Mouse (Mus musculus) forebrain, embryonic 15.5 days (tissue): ENCODE results near the gene Ntm. TPM values are rescaled to one million over a fixed set of nuclear protein-coding genes. Genes with fewer than 3 reads are reported as not detected.

Experiments
- ATAC-seq: fragments of 200-750 bp; cut with Nextera tagmentation; replicated peaks from 2 replicates; pipeline ENCODE4 v1.8.0; 2017; ENCODE audit warnings: mild to moderate bottlenecking, moderate TSS enrichment, moderate library complexity
- H3K27ac ChIP-seq: fragments of 300-500 bp; sonication (generic); replicated peaks from 2 replicates; pipeline ENCODE4 v1.5.1; 2015; ENCODE audit warnings: mild to moderate bottlenecking, inconsistent platforms
- H3K27me3 ChIP-seq: fragments of 300-500 bp; sonication (generic); 2 replicates; pipeline ENCODE4 v1.6.1; 2015; ENCODE audit warnings: inconsistent platforms
- H3K36me3 ChIP-seq: fragments of 300-500 bp; sonication (generic); 2 replicates; pipeline ENCODE4 v1.6.1; 2015; ENCODE audit warnings: mild to moderate bottlenecking, inconsistent platforms
- H3K4me1 ChIP-seq: fragments of 300-500 bp; sonication (generic); 2 replicates; pipeline ENCODE4 v1.6.1; 2015; ENCODE audit warnings: inconsistent platforms
- H3K4me2 ChIP-seq: fragments of 300-500 bp; sonication (generic); replicated peaks from 2 replicates; pipeline ENCODE4 v1.6.1; 2015; ENCODE audit warnings: mild to moderate bottlenecking, inconsistent platforms
- H3K4me3 ChIP-seq: fragments of 300-500 bp; sonication (generic); 2 replicates; pipeline ENCODE4 v1.5.1; 2015; ENCODE audit warnings: mild to moderate bottlenecking, inconsistent platforms
- H3K9ac ChIP-seq: fragments of 300-500 bp; sonication (generic); replicated peaks from 2 replicates; pipeline ENCODE4 v1.6.1; 2015; ENCODE audit warnings: mild to moderate bottlenecking, inconsistent platforms
- H3K9me3 ChIP-seq: fragments of 300-500 bp; sonication (generic); 2 replicates; pipeline ENCODE4 v1.6.1; 2016; ENCODE audit warnings: inconsistent platforms
- WGBS: fragments of 180-500 bp; shearing (Covaris S2); methylation state at CpG from one replicate; pipeline ENCODE4 v1.1.7; 2015; ENCODE audit warnings: mixed read lengths; 5-methylcytosine and 5-hydroxymethylcytosine counted together
- polyA plus RNA-seq: library from polyadenylated mRNA; unstranded; fragments of >200 nt; fragmentation: Nextera tagmentation; extraction: Ambion mirVana; gene quantifications from 2 replicates; pipeline ENCODE4 v1.2.1, GENCODE M21; 2015

Gene Ntm
- polyA plus RNA-seq, 1 experiment from 2014 or later: 98.7 TPM

DNA sequence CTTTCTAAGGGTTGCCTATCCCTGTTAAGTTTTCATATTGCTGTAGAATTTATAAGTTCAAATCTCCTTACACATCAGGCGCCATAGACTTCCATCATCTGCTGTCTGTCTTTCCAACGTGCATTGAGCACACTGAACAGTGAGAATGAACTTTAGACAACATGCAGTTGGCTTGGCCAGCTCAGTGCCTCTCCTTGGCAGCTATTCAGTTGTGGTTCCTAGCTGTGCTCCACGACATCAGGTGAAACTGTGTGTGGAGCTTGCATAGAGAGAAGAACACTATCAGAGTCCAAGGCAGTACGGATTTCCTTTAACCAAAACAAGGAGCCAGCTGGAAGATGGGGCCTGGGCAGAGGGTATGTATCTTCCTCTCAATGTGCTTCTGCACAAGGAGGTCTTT is 199.6 kb downstream of the Ntm start:
- H3K36me3 ChIP-seq: no peaks in the 10 kb centered on the region
- H3K27ac ChIP-seq: no peak overlapping the region
- 0 out of 2 replicates have a peak, but pooled peaks cover 4% of the 10 kb centered on the region for H3K27me3 ChIP-seq
- no peaks in the 10 kb centered on the region for H3K9me3 ChIP-seq
- 85% methylated on average over 4 of the region's 4 CpGs for WGBS
- H3K4me1 ChIP-seq: peaks cover 5% of the 10 kb centered on the region; the same call in 1 of the 2 replicates
- H3K9ac ChIP-seq: no peak overlapping the region
- no peak overlapping the region for H3K4me3 ChIP-seq
- ATAC-seq: no peak
- H3K4me2 ChIP-seq: no peak overlapping the region

GRCm38 (mm10) chr9:29761952-29762586 is 200.9 kb downstream of the Ntm start:
- 28% methylated on average over 8 of the region's 8 CpGs for WGBS
- no peaks in the 10 kb centered on the region for H3K36me3 ChIP-seq
- H3K4me1 ChIP-seq: peaks cover 5% of the 10 kb centered on the region; the same call in 1 of the 2 replicates
- H3K9ac ChIP-seq: no peak overlapping the region
- no peak overlapping the region for H3K4me3 ChIP-seq
- H3K27me3 ChIP-seq: 0 out of 2 replicates have a peak, but pooled peaks cover 4% of the 10 kb centered on the region
- ATAC-seq: no peak
- no peak overlapping the region for H3K4me2 ChIP-seq
- no peak overlapping the region for H3K27ac ChIP-seq
- no peaks in the 10 kb centered on the region for H3K9me3 ChIP-seq

DNA sequence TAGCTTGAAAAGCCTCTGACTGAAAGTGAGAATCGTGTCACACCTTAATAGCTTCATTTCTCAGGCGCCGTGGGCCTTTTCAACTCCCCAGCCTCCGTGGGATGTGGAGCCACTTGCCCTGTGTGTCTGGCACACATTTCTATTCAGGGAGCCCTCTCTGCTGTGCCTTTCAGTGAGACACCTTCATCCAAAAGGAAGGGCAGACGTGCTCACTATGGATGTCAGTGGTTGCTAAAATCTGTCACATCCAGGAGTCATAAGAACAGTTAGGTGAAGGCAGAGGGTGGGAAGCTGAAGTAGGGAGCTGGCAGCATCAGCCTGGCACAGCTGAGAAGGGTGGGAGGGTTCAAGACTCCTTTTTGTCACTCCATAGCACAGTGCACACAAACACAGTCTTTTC is 201.4 kb downstream of the Ntm start:
- ATAC-seq: no peak
- Histone ChIP-seq H3K4me3 (no peak overlapping the region), H3K9ac (no peak overlapping the region), H3K27me3 (0 out of 2 replicates have a peak, but pooled peaks cover 4% of the 10 kb centered on the region), H3K36me3 (no peaks in the 10 kb centered on the region), H3K9me3 (no peaks in the 10 kb centered on the region), H3K27ac (no peak overlapping the region), H3K4me1 (peaks cover 5% of the 10 kb centered on the region; the same call in 1 of the 2 replicates), H3K4me2 (no peak overlapping the region)
- 68% methylated on average over 5 of the region's 5 CpGs for WGBS

- ATAC-seq: no peak
- H3K4me1 ChIP-seq: peaks cover 5% of the 10 kb centered on the region; the same call in 1 of the 2 replicates
- no peaks in the 10 kb centered on the region for H3K36me3 ChIP-seq
- WGBS: 60% methylated on average over 3 of the region's 3 CpGs
- no peak overlapping the region for H3K4me3 ChIP-seq
- no peak overlapping the region for H3K9ac ChIP-seq
- no peak overlapping the region for H3K27ac ChIP-seq
- 0 out of 2 replicates have a peak, but pooled peaks cover 4% of the 10 kb centered on the region for H3K27me3 ChIP-seq
- no peak overlapping the region for H3K4me2 ChIP-seq
- H3K9me3 ChIP-seq: no peaks in the 10 kb centered on the region
Measured at GRCm38 (mm10) chr9:29759940-29760339, 203.0 kb downstream of the Ntm start.

- Histone ChIP-seq H3K4me1 (peaks cover 5% of the 10 kb centered on the region; the same call in 1 of the 2 replicates), H3K36me3 (no peaks in the 10 kb centered on the region), H3K9me3 (no peaks in the 10 kb centered on the region), H3K27ac (no peak overlapping the region), H3K4me2 (no peak overlapping the region), H3K4me3 (no peak overlapping the region), H3K27me3 (0 out of 2 replicates have a peak, but pooled peaks cover 4% of the 10 kb centered on the region), H3K9ac (no peak overlapping the region)
- ATAC-seq: no peak
- 82% methylated on average over 2 of the region's 2 CpGs for WGBS
Measured at GRCm38 (mm10) chr9:29759060-29759459, 203.9 kb downstream of the Ntm start.

DNA sequence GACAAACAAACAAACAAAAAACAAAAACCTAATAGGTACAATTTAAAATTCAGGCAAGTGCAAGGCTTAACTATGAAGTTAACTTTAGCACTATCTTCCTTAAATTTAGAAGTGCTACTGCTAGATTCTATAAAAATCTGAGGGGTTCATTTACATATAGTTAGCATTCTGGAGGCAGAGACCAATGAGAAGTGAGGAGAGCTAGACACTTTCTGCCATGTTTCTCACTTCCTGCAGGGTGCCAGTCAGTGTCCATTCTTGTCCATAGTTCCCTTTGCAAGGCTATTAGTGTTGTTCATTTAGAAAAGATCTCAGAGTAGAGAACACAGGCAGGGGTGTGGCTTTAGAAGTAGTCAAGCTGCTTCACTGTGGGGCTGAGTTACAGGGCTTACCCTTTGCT is 208.6 kb downstream of the Ntm start:
- Histone ChIP-seq H3K9ac (no peak overlapping the region), H3K4me2 (no peak overlapping the region), H3K4me3 (no peak overlapping the region), H3K9me3 (no peaks in the 10 kb centered on the region), H3K36me3 (no peaks in the 10 kb centered on the region), H3K27ac (no peak overlapping the region), H3K27me3 (no peaks in the 10 kb centered on the region), H3K4me1 (peaks cover 20% of the 10 kb centered on the region)
- no peak for ATAC-seq

GRCm38 (mm10) chr9:29751396-29751795 is 211.5 kb downstream of the Ntm start:
- peaks cover 20% of the 10 kb centered on the region for H3K4me1 ChIP-seq
- no peaks in the 10 kb centered on the region for H3K9me3 ChIP-seq
- no peak overlapping the region for H3K4me2 ChIP-seq
- no peaks in the 10 kb centered on the region for H3K36me3 ChIP-seq
- H3K27me3 ChIP-seq: no peaks in the 10 kb centered on the region
- H3K4me3 ChIP-seq: no peak overlapping the region
- peak overlapping the region; percentile 85 for H3K27ac ChIP-seq
- H3K9ac ChIP-seq: no peak overlapping the region
- no peak for ATAC-seq
- 15% methylated on average over 1 of the region's 1 CpGs for WGBS

DNA sequence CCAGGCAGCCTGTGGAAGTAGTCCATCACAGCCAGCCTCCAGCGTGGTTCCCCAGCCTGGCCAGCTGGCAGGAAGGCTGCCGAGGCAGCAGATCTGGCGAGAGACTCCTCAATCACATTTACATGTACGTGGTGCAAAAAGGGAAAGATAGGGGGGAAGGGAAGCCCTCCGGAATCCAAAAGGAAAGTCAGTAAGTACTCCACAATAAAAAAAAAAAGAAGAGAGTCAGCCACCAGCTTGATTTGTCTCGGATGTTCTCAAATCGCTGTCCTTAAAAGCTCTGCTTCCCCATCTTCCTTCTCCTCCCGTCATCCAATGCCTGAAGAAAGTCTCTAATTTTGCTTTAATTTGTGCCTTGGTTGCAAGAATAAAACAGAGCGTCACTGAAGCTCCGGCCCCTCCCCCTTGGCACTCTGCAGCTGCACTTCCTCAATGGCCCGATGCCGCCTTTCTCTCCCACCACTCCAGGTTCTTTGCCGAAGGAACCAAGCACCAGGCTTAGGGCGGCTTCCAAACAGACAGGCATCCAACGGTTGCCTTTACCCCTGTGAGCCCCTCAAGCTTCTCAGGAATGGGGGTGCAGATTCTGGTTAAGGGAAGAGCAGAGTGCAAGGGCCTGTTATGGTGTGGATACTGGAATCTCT is 212.4 kb downstream of the Ntm start:
- Histone ChIP-seq H3K4me1 (peaks cover 20% of the 10 kb centered on the region), H3K9me3 (no peaks in the 10 kb centered on the region), H3K4me3 (peak overlapping the region; percentile 31), H3K4me2 (peak overlapping the region; percentile 48), H3K27me3 (no peaks in the 10 kb centered on the region), H3K27ac (peak overlapping the region; percentile 85), H3K9ac (peak overlapping the region; percentile 34; the same call in 1 of the 2 replicates), H3K36me3 (no peaks in the 10 kb centered on the region)
- ATAC-seq: peak; percentile 92
- WGBS: 4% methylated on average over 15 of the region's 15 CpGs

DNA sequence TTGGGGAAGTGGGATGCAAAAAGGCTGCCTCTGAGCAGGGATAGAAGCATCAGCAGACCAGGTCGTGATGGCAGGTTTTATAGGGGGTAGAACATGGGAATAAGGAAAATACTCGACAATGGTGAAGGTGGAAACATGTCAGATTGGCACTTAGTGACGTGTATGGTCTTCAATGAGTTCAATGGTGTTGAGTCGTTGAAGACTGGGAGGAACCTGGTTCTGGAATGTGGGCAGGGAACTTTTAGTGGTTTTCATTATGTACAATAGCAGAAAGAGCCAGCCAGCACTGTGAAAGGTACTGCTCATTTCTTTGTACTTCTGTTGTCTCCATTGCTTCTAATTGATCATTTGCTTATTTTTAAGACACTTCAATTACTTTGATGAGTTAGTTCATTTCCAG is 214.9 kb downstream of the Ntm start:
- no peak overlapping the region for H3K9ac ChIP-seq
- H3K9me3 ChIP-seq: no peaks in the 10 kb centered on the region
- ATAC-seq: no peak
- no peaks in the 10 kb centered on the region for H3K36me3 ChIP-seq
- H3K4me1 ChIP-seq: peaks cover 20% of the 10 kb centered on the region
- no peak overlapping the region for H3K4me3 ChIP-seq
- no peaks in the 10 kb centered on the region for H3K27me3 ChIP-seq
- no peak overlapping the region for H3K27ac ChIP-seq
- no peak overlapping the region for H3K4me2 ChIP-seq
- WGBS: 79% methylated on average over 4 of the region's 4 CpGs

DNA sequence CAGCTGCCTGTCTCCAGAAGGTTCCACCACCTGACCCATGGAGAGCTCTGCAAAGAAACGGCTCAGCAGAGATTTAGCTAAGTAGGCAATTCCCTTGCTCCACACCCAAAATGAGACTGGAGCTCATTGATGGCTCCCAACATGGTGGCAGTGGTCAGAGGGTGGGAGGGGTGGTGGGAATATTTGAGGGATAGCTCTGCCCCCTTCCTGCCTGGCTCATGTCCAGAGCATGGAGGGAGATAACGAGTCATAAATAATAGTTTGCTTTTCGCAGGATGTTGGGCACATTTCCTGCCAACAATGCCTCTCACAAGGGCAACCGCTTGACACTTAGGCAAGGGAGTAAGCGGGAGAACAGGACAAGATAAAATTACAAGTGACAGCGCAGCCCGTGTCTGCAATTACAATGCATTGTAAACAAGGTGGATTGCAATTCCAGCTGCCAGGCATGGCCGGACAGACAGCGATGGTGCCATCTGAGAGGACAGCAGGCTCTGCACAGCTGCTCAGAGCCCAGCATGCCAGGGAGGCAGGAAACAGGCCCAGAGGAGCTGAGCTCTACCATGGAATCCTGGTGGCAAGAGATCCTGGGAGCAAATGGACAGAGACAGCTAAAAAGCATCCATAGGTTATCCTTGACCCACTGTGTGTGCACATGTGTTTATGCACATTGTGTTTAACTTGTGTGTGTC is 224.0 kb downstream of the Ntm start:
- no peak overlapping the region for H3K27ac ChIP-seq
- no peaks in the 10 kb centered on the region for H3K36me3 ChIP-seq
- ATAC-seq: no peak
- H3K4me2 ChIP-seq: no peak overlapping the region
- peaks cover 3% of the 10 kb centered on the region; the same call in 1 of the 2 replicates for H3K27me3 ChIP-seq
- no peak overlapping the region for H3K9ac ChIP-seq
- no peaks in the 10 kb centered on the region for H3K9me3 ChIP-seq
- H3K4me1 ChIP-seq: no peaks in the 10 kb centered on the region
- H3K4me3 ChIP-seq: no peak overlapping the region
- 63% methylated on average over 9 of the region's 9 CpGs for WGBS

DNA sequence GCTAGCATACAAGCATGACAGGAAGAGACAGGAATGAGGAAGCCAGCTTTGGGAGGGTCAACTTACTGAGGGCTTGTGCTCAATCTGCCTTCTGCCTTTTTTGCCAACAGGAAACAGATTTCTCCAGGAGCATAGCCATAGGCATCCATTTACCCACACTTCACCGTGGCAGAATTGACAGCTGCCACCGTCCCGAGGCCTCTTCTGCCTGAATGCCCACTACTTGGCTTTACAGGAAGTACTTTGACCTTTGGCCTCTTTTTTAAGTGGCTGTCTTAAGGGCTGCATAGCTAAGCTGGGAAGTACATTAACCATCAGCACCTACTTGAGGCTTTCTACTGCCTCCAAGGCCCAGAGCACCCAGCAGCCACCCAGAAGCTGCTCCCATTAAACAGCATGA is 226.9 kb downstream of the Ntm start:
- Histone ChIP-seq H3K27ac (no peak overlapping the region), H3K36me3 (no peaks in the 10 kb centered on the region), H3K4me3 (no peak overlapping the region), H3K4me2 (no peak overlapping the region), H3K27me3 (peaks cover 3% of the 10 kb centered on the region; the same call in 1 of the 2 replicates), H3K9me3 (no peaks in the 10 kb centered on the region), H3K9ac (no peak overlapping the region), H3K4me1 (peaks cover 10% of the 10 kb centered on the region; the same call in 1 of the 2 replicates)
- ATAC-seq: no peak
- 47% methylated on average over 3 of the region's 3 CpGs for WGBS

- peaks cover 7% of the 10 kb centered on the region; the same call in 1 of the 2 replicates for H3K27me3 ChIP-seq
- 51% methylated on average over 3 of the region's 3 CpGs for WGBS
- H3K4me3 ChIP-seq: no peak overlapping the region
- no peaks in the 10 kb centered on the region for H3K9me3 ChIP-seq
- H3K36me3 ChIP-seq: no peaks in the 10 kb centered on the region
- no peak for ATAC-seq
- no peak overlapping the region for H3K4me2 ChIP-seq
- H3K27ac ChIP-seq: no peak overlapping the region
- no peak overlapping the region for H3K9ac ChIP-seq
- peaks cover 14% of the 10 kb centered on the region for H3K4me1 ChIP-seq
Measured at GRCm38 (mm10) chr9:29732895-29733294, 230.0 kb downstream of the Ntm start.
